Mouse (Mus musculus): ENCODE results near the gene E2f6. TPM values are rescaled to one million over a fixed set of nuclear protein-coding genes. Genes with fewer than 3 reads are reported as not detected.
A peak's percentile ranks its signal among the peaks of the same experiment; 100 is the strongest.

The E2f6 gene
- total RNA-seq (2021): 10 to 100 TPM; 39.5 to 41.5 TPM
- long read RNA-seq, experiment 1, transcript E2f6-201 (7 exons, 2,418 nt): minor isoform, 10 of 62 reads
- long read RNA-seq, experiment 1, transcript E2f6-204 (8 exons, 2,362 nt): major isoform, 37 of 62 reads
- long read RNA-seq, experiment 1, partial matches to known transcripts: 6 of 62 reads
- long read RNA-seq, experiment 1, other reads (novel, unspliced or antisense): 6 of 62 reads
- long read RNA-seq, experiment 2, transcript E2f6-201 (7 exons, 2,418 nt): minor isoform, 38 of 146 reads
- long read RNA-seq, experiment 2, transcript E2f6-202 (4 exons, 3,018 nt): minor isoform, 5 of 146 reads
- long read RNA-seq, experiment 2, transcript E2f6-204 (8 exons, 2,362 nt): major isoform, 76 of 146 reads
- long read RNA-seq, experiment 2, partial matches to known transcripts: 9 of 146 reads
- long read RNA-seq, experiment 2, other reads (novel, unspliced or antisense): 17 of 146 reads

DNA sequence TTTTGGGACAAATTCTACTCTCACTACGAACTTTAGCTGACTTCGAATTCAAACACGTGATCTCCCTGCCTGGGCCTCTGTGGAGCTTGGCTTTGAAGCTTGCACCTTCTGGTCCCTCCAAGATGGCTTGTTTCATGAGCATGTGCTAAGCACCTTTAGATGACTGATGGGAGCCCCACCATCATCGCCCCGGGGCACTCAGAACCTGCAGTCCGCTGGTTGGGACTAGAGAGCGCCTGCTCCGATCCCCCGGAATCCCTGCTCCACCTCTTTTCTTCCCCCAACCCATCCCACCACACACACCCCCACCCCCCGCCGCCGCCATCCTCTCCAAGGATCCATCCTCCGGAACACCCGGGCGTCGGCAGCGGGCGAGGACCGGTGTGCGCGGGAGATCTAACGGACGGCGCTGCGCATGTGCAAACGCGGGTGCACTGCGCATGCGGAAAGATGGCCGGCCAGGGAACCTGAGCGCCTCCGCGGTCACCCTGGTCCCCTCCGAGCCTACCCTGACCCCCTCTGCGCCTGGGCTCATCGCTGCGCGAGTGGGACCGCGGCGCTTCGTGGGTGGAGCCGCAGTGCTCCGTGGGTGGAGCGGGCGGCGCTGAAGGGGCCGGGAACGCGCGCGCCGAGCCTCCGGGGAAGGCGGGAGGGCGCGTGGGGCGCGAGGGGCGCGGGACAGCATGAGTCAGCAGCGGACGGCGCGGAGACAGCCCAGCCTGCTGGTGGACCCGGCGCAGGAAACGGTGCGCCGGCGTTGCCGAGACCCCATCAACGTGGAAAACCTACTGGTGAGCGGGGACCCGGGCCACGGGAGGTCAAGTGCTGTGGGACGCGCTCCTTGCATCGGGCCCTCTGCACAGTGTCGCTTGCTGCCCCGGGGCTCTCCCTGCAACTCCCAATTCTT lies at the start of gene E2f6:
Gene E2f6, plus strand, starts transcription at position 439 of the 907 bp plus-strand sequence.
- DNase-seq (ENCODE audit: low spot score in 2 of 2): peak; percentile 84 to 85

DNA sequence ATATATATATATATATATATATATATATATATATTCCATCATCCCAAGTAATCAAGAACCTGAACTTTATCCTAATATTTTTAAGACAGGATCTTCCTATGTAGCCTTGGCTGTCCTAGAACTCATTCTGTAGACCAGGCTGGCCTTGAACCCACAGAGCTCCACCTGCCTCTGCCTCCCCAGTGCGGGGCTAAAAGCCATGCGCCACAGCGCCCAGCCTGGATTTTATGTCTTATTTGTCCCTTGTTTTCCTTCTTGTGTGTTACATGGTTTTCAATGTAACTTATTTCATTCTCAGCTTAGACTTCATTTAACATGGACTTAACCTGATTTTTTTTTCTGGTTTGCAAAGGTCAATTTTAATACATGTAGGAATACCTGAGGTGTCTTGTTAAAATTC lies 49.3 kb upstream of the E2f6 start:
- no peak for DNase-seq (ENCODE audit: low spot score in 2 of 2)

DNA sequence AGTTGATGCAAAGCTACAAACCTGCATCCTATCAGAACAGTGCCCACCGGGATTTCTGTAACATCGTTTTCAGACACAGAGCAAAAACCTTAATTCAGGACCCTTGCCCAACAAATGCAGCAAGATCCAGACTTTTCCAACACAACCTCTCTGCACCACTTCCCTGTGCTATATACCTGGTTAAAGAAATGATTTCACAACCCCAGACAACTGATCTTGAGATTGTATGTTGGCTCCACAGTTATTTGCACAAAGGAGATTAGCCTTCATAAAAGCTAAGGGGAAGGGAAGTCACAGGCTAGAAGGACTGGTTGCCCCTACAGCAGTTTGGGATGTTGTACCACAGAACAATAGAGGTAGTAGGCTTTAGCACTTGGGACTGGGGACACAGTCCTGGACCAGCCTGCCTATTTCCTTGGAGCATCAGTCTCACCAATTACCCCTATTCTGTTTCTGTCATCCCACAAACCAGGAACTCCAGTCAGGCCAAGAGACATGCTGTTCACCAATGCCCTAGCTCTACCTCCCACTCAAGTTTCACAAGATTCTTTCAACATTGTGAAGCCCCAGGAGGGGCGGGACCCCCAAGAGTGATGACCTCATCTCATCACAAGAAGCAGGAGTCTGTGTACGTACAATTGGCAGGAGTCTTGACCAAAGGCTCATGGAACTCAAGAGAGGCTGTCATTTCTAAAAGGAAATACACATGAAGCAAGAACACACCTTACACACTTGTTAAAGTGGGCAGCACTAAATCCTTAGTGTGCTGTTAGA lies 46.9 kb upstream of the E2f6 start:
- no peak for DNase-seq (ENCODE audit: low spot score in 2 of 2)

DNA sequence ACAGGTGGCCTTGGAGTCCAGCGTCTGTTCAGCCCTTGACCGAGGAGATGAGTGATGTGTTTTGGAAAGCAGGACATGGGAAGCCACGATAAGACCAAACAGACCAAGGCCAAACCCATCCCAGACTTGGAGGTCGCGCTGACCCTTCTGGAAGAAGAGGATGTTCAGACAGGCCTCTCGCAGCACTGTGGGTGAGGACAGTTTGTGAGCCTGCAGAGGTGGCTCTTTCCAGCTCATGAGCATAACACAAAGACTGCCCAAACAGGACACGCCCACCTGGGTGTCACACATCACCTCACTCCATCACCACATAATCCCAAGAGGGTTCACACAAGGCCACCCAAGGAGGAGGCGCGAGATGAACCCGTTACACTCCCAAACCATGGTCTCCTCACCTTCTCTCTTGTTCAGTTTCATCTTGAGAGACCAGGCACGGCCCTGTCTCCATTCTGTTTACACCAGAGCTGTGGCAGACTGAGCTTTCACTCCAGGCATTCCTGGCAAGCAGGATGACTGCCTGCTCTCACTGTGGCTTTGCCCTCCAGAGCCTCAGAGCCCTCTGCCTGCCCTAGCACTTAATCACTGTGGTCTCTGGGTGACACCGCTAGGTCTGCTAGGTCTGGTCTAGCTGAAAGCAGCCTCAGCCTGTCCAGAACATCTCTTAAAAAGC lies 45.9 kb upstream of the E2f6 start:
- DNase-seq (ENCODE audit: low spot score in 2 of 2): peak in 1 of 2 experiments; percentile 38

DNA sequence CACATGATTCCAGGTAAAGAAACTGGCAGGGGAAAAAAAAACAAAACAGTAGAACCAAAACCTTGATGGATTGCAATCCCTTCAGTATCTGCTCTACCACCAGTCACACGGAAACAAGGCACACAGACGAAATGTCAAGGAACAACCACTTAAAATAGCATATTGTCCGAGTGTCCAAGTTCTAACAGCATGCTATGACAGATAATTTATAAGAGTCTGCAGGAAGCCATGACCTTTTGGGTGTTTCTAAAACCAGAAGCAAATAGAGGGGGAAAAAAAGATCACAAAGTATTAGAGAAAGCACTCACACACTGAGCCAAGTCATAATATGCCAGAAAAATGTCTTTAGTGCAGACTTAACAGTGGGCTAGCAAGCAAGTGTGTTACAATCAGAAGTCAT lies 42.5 kb upstream of the E2f6 start:
- no peak for DNase-seq (ENCODE audit: low spot score in 2 of 2)

DNA sequence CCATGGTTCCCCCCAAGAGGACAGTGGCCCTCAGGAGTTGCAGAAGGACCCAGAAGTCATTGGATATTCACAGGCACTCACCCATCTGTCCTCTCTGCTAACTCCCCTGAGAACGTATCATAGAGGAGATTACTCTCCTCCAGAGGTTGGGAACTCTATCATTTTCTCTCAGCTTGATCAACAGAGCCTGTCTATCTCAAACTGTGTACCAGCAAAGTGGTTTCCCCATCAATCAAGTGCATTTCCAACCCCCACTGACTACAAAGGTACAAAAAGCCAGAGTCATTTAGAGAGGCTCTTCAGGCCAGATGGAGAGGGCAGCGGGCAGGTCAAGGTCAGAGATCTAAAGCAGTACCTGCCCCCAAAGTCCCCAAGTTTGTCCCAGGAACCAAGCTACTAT lies 42.1 kb upstream of the E2f6 start:
- DNase-seq (ENCODE audit: low spot score in 2 of 2): no peak

DNA sequence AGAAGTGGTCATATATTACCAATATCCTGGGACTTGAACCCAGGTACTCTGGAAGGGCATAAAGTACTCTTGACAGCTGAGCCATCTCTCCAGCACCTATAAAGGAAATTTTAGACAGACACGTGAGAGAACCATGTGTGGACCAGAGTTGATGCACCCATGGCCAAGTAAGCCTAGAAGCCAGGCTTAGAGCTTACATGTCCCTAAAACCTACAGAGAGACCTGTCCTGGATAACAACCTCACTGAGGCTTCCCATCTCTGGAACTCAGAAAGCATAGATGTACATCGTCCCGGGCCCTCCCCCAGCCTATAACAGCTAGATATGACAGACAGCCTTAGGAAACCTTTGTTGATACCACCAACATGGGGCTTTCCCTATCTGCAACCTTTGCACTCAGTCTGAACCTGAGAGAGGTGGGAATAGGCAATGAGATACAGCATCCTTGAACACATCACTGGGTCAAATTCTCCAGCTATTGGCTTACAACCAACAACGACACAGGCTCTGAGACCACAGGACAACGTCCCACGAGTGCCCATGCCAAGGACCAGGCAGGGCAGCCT lies 41.1 kb upstream of the E2f6 start:
- no peak for DNase-seq (ENCODE audit: low spot score in 2 of 2)

DNA sequence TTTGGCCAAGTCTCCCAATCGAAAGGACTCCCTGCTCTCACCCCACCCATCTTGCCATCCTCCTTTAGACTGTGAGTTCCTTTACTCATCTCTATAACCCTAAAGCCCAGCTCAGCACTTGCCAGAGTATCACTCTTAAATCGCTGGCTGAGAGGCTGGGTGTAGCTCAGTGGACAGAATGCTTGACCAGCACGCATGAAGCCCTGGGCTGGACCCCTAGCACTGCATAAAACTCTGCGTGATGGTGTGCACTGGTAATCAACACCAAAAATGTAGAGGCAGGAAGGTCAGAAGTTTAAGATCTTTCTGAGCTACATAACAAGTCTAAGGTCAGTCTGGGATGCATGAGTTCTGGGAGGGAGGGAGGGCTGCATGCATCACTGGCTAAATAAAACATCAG lies 36.2 kb upstream of the E2f6 start:
- DNase-seq (ENCODE audit: low spot score in 2 of 2): no peak

DNA sequence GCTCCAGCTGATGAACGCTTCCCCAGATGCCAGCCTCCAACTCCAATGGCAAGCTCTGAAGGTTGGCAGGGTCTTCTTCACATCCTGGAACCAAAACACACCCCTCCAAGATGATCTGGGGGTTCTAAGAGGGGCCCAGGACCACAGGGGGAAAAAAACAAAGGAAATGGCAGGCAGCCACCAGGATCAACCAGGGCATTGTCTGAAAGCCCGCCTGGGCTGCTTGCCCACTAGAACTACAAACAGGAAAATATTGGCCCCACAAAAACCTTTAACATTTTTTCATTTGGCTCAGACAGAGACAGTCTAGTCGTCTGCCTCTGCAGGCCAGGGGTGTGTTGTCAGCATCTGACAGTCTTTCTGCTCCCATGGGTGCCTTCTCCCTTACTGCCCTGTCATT lies 35.4 kb upstream of the E2f6 start:
- DNase-seq (ENCODE audit: low spot score in 2 of 2): no peak

DNA sequence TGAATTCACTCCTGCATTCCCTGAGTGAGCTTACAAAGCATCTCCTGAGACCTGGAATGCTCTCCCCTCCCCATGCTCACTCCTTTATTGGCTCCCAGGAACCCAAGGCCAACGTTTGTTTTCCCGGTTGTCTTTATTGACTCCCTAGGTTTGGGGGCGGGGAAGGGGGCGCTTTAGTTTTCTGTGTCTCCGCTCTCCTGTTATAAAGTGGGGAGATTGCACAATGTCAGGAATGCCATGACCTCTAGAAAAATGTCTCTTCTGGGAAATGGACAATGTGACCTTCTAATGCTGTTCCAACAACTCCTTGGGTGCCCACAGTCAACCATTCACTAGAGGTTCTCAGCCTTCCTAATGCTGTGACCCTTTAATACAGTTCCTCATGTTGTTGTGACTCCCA lies 32.2 kb upstream of the E2f6 start:
- no peak for DNase-seq (ENCODE audit: low spot score in 2 of 2)

DNA sequence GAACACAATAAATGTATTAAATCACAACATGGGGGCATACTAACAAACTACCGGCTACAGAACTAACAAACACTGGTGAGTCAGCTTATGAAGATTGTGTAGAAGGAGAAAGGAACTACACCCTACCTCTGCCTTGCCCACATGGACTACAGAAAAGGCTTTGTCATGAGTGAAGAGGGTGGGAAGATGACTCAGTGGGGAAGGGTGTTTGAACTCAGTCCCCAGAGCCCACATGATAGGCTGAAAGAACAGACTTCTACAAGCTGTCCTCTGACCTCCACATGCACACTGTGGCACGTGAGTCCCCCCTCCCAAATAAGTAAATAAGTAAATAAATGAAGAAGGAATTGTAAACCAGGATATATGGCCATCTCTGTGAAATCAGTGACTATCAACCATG lies 31.6 kb upstream of the E2f6 start:
- DNase-seq (ENCODE audit: low spot score in 2 of 2): no peak

DNA sequence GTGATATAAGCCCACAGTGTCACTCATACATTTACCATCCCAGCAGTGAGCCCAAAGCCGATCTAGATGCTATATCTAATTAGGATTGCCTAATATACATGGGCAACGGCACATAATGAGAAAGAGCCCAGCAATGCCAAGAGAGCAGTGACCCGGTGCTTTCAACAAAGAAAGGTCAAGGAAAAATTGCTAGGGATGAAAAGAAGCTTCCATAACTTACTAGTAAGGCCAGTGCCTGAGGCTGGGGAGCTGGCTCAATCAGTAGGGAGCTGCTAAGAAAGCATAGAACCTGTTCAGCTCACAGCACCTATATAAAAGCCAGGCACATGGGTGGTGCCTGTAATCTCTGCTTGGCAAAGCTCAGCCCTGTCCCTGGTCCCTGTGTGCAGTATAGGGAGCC lies 30.4 kb upstream of the E2f6 start:
- DNase-seq (ENCODE audit: low spot score in 2 of 2): no peak

DNA sequence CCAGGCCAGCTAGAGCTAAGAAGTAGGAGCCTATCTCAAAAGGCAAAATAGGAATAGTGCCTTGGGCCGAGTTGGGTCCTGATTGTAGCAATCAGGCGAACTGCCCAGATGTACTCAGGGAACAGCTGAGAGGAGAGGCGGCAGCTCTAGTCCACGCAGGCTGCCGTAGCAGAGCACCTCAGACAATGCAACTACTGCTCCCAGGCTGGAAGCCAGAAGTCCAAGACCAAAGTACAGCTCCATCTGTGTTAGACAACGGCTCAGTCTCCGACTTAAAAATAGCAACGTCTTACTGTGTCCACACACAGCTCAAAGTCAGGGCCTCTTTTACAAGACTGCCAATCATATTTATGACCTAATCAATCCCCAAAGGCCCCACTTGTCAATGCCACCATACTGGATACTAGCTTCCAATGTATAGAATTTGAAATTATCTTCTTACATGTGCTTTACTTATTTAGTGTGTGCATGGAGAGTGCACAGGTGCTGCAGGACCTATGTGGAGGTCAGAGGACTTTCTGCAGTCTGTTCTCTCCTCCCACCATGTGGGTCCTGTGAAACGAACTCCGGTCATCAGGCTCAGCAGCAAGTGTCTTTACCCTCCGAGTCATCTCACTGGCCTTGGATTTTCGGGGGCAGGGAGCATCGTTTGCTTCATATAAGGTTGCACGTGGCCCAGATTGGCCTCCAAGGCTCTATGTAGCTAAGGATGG lies 29.6 kb upstream of the E2f6 start:
- DNase-seq (ENCODE audit: low spot score in 2 of 2): no peak

DNA sequence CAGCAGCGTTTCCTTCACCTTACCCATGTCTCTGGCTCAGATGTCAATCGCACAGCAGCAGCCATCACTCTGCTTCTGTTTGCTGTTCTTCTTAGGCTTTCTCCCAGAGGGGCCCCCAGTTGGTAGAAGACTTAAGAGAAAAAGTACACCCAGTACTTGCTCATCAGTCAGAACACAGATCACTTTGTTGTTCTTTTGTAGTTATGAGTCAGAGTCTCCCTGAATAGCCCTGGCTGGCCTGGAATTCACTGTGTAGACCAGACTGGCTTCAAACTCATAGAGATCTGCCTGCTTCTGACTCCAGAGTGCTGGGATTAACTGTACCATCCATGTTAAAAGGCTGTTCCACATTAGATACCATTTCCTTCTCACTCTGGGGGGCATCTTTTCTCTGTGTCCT lies 22.2 kb upstream of the E2f6 start:
- no peak for DNase-seq (ENCODE audit: low spot score in 2 of 2)

DNA sequence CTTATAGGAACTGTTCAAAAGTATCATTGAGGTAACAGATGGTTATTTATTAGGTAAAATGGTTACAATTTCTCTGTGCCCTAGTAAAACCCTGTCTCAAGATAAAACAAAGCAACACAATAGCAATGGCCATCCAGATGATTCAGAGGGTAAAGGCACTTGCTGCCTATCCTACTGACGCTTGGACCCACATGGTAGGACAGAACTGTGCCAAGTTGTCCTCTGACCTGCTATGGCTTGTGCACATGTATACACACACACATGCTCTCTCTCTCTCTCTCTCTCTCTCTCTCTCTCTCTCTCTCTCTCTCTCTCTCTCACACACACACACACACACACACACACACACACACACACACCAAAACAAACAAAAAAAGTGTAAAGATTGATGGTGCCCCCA lies 21.6 kb upstream of the E2f6 start:
- no peak for DNase-seq (ENCODE audit: low spot score in 2 of 2)

DNA sequence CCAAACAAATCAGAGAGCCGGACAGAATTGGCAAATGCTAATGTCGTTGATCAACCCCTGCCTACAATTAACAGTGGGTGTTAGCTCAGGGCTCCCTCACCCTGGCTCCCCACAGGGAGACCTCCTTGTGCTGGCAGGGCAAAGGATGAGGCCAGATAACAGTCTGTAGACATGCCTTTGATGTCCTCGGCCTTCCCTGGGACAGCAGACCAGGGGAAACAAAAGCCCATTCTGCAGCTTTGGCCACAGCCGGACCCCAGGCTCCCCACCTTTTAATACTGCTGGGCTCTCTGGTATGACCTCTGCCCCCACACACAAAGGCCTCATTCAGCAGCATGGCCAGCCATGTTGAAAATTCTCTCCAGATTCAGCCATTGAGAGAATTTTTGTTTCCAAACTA lies 21.0 kb upstream of the E2f6 start:
- DNase-seq (ENCODE audit: low spot score in 2 of 2): no peak

DNA sequence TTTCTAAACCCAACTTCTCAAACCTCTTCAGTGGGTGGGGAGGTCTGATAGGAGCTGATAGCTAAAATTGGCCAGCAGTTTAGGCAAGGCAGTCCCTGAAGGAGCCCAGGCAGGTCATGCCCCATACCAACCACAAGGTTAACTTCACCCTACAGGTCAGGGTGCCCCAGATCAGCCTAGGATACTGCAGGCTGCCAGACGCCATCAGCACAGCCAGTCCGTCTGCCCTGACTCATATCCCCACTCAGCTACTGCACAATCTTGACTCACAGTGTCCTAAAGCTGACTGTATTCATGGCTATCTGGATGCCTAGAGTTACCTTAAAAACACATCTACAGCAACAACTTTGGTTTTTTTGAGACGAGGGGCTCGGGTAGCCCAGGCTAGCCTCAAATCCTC lies 20.3 kb upstream of the E2f6 start:
- no peak for DNase-seq (ENCODE audit: low spot score in 2 of 2)

DNA sequence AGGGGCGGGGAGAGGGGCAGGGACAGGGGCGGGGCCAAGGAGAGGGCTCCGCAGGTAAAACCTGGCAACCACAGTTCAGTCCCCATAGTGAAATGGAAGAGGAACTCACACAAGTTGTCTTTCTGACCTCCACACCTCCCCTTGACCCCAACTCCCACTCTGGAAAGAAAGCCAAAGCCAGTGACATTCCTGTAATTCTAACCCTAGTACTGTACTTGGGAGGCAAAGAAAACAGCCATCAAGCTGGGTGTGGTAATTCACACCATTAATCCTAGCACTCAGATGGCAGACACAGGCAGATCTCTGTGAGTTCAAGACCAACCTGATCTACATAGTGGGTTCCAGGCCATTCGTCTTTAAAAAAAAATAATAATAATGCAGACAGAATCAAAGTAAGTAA lies 17.4 kb upstream of the E2f6 start:
- no peak for DNase-seq (ENCODE audit: low spot score in 2 of 2)

DNA sequence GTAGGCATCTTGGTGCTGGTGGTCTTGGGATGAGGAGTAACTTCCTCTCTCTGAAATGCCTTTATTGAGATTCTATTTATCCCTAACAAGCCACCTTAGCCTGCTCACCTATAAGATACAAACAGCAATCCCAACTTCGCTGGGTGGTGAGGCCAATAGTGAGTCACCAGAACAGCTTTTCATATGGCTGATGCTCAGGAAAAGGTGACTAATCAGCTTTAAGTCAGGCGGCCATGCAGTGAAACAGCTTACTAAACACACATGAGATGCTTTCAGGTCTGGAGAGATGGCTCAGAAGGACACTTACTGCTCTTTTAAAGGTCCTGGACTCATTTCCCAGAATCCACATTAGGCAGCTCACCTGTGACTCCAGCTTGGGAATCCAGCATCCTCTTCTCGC lies 15.0 kb upstream of the E2f6 start:
- no peak for DNase-seq (ENCODE audit: low spot score in 2 of 2)

DNA sequence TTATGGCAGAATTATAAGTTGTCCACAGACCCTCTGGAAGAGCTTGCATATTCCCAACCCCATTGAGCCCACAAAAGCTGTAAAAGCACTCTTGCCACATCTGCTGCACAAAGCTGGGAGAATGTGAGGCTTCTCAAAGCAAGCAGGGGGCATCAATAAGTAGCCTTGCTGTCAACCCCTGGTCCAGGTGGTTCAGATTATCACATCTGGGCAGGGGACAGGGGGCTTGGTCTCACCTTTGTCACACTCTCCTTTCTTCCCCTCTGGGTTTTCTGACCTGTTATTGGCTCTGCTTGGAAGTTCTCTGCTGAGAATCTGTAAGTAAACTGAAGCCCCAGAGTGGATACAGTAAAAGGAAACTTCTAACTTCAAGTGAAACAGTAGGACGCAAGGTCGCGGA lies 11.9 kb upstream of the E2f6 start:
- DNase-seq (ENCODE audit: low spot score in 2 of 2): no peak

Measured in adrenal gland, adult 18-20 months (tissue).